Mouse (Mus musculus) liver (tissue): ENCODE measurements at regions not wholly inside any gene's neighbourhood (a gene's known extent, or its start where the extent isn't known, plus 50 kb on each side); places are given as distances from the start of the nearest gene placed in this dataset.

Experiments used
- DNase-seq: peaks from one replicate; pipeline ENCODE4 v3.0.0-alpha.2; 2020; ENCODE audit warnings: mixed read lengths

DNA sequence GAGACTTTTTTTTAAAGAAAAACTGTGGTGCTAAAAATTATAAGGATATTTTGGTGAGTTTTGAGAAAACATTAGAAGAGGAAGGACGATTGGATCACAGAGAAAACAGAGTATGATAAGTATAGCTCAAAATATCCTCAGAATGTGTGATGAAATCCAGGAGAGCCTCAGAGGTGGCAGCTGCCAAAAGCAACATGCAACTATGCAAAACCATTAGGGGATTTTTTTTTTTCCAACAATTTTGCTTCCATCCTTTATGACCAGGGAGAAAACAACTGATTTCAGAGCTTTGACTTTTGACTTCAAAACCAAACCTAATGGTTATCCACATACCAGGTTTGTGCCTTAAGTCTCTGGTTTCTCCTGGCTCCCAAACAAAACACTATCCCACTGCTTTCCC, 267.4 kb upstream of the Erbb4 start:
- no peak for DNase-seq

DNA sequence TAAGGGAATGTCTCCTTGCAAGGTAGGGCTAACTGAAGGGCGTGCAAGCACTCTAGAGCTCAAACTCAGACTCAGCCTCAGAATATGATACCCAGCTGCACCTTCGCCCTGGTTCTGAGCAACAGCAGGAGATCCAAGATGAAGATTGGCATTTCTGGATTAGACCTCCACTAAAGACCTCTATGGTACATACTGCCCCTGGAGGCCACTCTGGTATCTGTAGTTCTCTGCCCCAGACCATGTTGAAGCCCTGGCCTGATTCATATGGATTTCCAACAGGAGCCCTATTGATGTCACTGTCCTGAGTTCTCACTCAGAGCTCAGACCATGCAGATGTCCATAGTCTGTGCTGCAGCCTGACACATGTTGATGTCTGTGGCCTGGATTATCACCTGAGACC, 262.2 kb upstream of the Erbb4 start:
- DNase-seq: no peak

DNA sequence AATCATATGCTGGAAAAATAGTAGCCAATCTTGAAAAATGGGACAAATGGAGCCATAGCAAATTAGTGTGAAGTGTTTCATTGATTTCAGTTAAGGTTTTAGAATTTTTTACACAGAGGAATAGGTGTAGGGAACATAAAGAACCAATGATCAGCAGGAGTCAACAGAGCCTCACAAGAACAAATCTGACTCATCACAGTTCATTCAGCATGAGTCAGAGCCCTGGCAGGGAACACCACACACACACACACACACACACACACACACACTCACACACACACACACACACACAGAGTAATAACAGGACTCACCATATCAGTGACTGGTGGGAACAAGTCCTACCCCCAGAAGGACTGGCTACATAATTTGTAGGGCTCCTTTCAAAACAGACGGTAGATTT, 259.7 kb upstream of the Erbb4 start:
- DNase-seq: no peak

- DNase-seq: no peak
These were observed 256.2 kb upstream of the Erbb4 start for GRCm38 (mm10) chr1:69364069-69364468.

- DNase-seq: no peak
These were observed 249.7 kb upstream of the Erbb4 start for GRCm38 (mm10) chr1:69357548-69357947.

GRCm38 (mm10) chr1:69350417-69350816, 242.6 kb upstream of the Erbb4 start:
- no peak for DNase-seq

DNA sequence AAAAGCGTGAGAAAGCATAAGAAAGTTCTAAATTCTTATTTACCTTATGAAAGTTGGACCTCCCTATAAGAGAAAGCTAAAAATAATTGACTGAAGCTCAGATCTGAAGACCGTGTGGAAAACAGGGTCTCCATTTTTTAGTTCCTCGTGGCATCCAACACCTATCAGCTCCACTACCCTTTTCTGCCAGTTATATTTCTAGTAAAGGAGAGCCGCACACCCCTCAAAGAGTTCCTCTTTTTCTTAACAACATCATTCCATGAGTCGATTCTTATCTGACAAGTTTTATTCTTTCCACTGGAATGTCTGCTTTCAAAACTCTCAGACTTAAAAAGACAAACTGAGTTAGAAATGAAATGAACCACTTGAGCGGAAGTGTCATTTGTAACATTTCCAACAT, 242.0 kb upstream of the Erbb4 start:
- DNase-seq: no peak

- no peak for DNase-seq
These were observed 234.2 kb upstream of the Erbb4 start for GRCm38 (mm10) chr1:69342100-69342499.

DNA sequence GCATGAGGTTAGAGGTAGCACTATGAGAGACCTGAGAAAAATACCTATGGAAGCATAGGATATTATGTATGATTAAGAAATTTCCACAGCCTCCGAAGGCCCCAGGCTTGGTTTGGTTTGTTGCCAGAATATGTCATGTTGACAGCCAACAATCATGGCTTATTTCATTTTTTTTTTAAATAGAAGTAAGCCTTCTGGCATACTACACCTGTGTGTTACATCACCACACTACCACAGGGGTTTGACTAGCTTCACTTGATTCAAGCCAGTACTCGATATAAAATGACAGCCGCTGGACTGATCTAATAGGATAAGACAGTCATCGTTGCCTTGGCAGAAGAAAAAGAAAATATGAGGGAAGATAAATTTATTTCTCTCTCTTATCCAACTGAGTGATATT, 232.6 kb upstream of the Erbb4 start:
- no peak for DNase-seq

GRCm38 (mm10) chr1:69331418-69332254, 223.8 kb upstream of the Erbb4 start:
- no peak for DNase-seq

GRCm38 (mm10) chr1:69329399-69329798, 221.5 kb upstream of the Erbb4 start:
- no peak for DNase-seq

GRCm38 (mm10) chr1:69326711-69327110, 218.9 kb upstream of the Erbb4 start:
- DNase-seq: no peak

- DNase-seq: no peak
These were observed 211.7 kb upstream of the Erbb4 start for GRCm38 (mm10) chr1:69319526-69319925.

DNA sequence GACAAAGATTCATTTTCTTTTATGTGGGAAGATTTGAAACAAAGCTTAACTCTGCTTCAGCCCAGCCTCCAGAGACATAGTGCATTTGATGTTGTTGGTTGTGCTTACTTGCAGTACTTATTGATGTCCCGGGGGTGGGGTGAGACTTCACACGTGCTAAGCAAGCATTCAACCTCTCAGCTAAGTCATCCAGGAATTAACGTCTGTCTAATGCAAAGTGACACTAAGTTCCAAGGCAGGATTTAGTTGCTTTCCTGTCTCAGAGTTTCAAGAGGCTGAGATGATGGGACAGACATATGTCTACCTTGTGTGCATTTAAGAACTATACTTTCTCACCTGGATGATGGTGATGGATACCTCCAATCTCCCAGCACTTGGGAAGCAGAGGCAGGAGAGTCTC, 189.0 kb upstream of the Erbb4 start:
- no peak for DNase-seq

DNA sequence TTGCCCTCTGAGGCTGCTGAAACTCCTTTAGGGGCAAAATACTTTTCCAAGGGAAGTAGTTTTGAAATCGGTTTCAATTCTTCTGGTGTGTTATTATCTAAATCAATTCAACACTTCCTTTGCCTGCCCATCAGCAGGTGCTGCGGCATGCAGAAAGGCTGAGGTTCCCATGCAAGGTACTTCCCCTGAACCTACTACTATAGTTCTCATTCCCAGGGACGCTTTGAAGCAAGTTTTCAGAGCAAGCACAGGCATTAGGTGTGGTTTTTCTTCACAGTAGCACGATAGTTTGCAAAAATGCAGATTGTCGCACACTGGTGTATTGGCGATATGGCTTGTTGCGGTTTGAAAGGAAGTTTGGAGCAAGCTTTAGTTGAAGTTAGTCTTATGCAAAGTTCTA, 183.5 kb upstream of the Erbb4 start:
- DNase-seq: no peak

- no peak for DNase-seq
These were observed 178.5 kb upstream of the Erbb4 start for GRCm38 (mm10) chr1:69286374-69286773.

DNA sequence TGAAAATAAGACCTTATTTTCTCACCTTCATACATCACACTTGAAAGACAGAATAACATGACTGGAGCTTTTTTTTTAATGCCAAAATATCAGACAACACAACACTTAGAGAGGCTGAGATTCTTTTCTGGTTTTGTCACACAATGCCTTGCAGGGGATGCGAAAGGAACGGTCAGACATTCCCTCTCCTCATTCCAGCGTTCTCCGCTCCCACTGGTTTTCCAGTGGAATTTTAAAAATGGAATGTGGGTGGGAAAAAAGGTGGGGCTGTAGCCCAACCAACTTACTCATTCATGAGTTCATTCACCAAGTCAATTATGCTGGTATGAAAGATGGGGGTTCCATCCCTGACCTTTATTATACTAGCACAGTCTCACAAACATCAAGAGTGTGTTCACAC, 169.6 kb upstream of the Erbb4 start:
- no peak for DNase-seq

- DNase-seq: no peak
These were observed 139.8 kb upstream of the Erbb4 start for GRCm38 (mm10) chr1:69247691-69248090.

DNA sequence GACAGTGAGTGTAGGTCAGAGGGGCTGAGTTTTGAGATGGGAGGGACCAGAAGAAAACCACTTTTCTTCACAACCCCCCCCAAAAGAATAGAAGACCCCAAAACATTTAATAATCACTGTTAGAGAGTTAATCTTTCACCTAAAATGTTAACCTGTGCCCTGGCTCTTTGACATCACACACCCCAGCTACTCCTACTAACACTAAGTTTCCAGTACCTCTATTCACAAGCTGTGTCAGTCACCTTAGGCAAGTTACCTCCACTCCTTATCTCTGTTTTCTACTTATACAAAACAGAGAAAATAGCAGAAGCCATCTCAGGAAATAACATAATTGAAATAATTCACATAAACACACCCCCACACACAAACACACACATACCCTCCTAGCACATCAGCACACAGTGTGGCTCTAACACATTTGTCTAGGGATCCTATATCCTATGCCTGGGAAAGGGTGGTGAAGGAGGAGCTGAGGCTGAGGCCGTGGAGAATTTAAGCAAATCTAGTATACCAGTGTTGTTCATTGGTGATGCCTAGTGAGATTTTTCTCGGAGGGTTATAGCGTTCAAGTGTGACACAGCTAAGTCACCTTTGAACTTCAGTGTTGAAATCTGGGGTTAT, 134.5 kb upstream of the Erbb4 start:
- no peak for DNase-seq

DNA sequence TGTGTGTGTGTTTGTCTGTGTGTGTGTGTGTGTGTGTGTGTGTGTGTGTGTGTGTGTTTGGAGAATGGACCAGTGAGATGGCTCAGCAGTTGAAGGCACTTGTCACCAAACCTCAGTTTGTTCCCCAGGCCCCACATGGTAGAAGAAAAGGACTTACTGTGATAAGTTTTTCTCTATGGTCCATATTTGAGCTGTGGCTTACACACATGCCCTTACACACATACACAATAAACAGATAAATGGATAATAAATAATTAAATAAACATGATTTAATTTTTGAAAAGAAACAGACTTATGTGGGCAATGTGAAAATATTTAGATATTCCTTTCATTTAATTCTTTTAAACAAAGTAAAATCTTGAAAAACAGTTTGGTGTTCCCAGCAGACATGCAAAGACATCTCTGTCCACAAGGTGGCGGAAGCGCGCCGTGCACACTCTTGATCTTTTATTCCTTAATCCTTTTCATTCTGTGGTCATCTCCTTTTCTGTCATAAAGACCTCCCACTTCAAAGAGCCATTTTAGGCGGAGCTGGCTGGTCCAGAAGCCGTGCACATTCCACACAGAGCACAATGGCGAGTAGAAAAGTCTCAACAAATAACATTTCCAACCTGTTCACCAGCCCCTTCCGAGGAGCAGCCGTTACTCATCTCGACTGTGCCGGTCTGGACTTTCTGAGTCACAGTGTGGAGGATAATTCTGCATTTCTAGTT, 133.8 kb upstream of the Erbb4 start:
- peak; percentile 38 for DNase-seq

DNA sequence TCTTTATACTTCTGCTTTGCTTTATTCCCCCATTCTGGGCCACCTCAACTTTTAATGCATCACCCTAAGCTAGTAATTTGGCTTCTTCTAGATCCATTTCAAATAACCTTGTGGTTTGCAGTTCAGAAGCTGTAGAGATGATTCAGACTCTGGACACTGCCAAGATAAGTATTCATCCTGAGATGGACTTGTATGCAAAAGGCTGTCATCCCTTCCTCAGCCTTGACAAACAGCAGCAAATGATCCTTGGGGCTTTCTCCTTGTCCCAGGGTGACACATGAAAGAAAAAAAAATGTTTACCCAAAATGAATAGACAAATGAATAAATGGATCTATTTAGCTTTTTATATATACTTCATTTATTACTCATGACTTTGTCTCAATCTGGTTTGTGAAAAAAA, 120.0 kb upstream of the Erbb4 start:
- no peak for DNase-seq

GRCm38 (mm10) chr1:69212896-69213500, 105.1 kb upstream of the Erbb4 start:
- DNase-seq: no peak

GRCm38 (mm10) chr1:69202745-69203144, 94.9 kb upstream of the Erbb4 start:
- no peak for DNase-seq

- no peak for DNase-seq
These were observed 57.3 kb upstream of the Erbb4 start for GRCm38 (mm10) chr1:69165202-69165601.
